Mouse (Mus musculus) forebrain, embryonic 16.5 days (tissue): ENCODE measurements around the gene Erf. TPM values are rescaled to one million over a fixed set of nuclear protein-coding genes. Genes with fewer than 3 reads are reported as not detected.

Source experiments
- ATAC-seq: fragments of 200-750 bp; cut with Nextera tagmentation; 2 replicates; pipeline ENCODE4 v1.8.0; 2017; ENCODE audit warnings: mild to moderate bottlenecking, moderate library complexity
- H3K27ac ChIP-seq: fragments of 300-500 bp; sonication (generic); 2 replicates; pipeline ENCODE4 v1.5.1; 2014; ENCODE audit warnings: low read length, control low read depth
- H3K27me3 ChIP-seq: fragments of 300-500 bp; sonication (generic); replicated peaks from 2 replicates; pipeline ENCODE4 v1.6.1; 2014; ENCODE audit warnings: low read length; ENCODE audit not compliant: control insufficient read depth, insufficient read depth
- H3K36me3 ChIP-seq: fragments of 300-500 bp; sonication (generic); 2 replicates; pipeline ENCODE4 v1.6.1; 2014; ENCODE audit not compliant: control insufficient read depth, insufficient read depth
- H3K4me1 ChIP-seq: fragments of 300-500 bp; sonication (generic); replicated peaks from 2 replicates; pipeline ENCODE4 v1.6.1; 2014; ENCODE audit warnings: low read length; ENCODE audit not compliant: control insufficient read depth, insufficient read depth
- H3K4me2 ChIP-seq: fragments of 300-500 bp; sonication (generic); 2 replicates; pipeline ENCODE4 v1.6.1; 2014; ENCODE audit warnings: mild to moderate bottlenecking, low read length, control low read depth
- H3K4me3 ChIP-seq: fragments of 300-500 bp; sonication (generic); replicated peaks from 2 replicates; pipeline ENCODE4 v1.5.1; 2014; ENCODE audit warnings: mild to moderate bottlenecking, low read length, control low read depth
- H3K9ac ChIP-seq: fragments of 300-500 bp; sonication (generic); replicated peaks from 2 replicates; pipeline ENCODE4 v1.6.1; 2014; ENCODE audit warnings: low read depth, low read length, control low read depth
- H3K9me3 ChIP-seq: fragments of 300-500 bp; sonication (generic); 2 replicates; pipeline ENCODE4 v1.6.1; 2016; ENCODE audit warnings: low read length; ENCODE audit not compliant: control insufficient read depth
- WGBS: fragments of 180-500 bp; shearing (Covaris S2); extraction: QIAGEN DNeasy Blood & Tissue Kit; methylation state at CpG from one replicate; pipeline ENCODE4 v1.1.7; 2014; 5-methylcytosine and 5-hydroxymethylcytosine counted together
- microRNA-seq: library from miRNA; unstranded; fragments of <30 nt; microRNA quantifications from one replicate; pipeline ENCODE4, GENCODE M21; 2017
- polyA plus RNA-seq: library from polyadenylated mRNA; unstranded; fragments of >200 nt; fragmentation: Nextera tagmentation; extraction: Ambion mirVana; gene quantifications from 2 replicates; pipeline ENCODE4 v1.2.1, GENCODE M21; 2015

The Erf gene
- polyA plus RNA-seq, 1 experiment from 2014 or later, result 4.8 TPM

GRCm38 (mm10) chr7:25206094-25206830 lies 44.3 kb downstream of the Erf start:
- Histone ChIP-seq H3K4me2 (no peak overlapping the region), H3K9me3 (no peaks in the 10 kb centered on the region), H3K27me3 (no peaks in the 10 kb centered on the region), H3K9ac (no peak overlapping the region), H3K27ac (no peak overlapping the region), H3K36me3 (peaks cover 15% of the 10 kb centered on the region), H3K4me3 (no peak overlapping the region), H3K4me1 (no peaks in the 10 kb centered on the region)
- 93% methylated on average over 16 of the region's 16 CpGs for WGBS
- no peak for ATAC-seq

GRCm38 (mm10) chr7:25205355-25206093 lies 45.0 kb downstream of the Erf start:
- Histone ChIP-seq H3K36me3 (peaks cover 13% of the 10 kb centered on the region), H3K4me3 (no peak overlapping the region), H3K27ac (no peak overlapping the region), H3K27me3 (no peaks in the 10 kb centered on the region), H3K9ac (no peak overlapping the region), H3K9me3 (no peaks in the 10 kb centered on the region), H3K4me2 (no peak overlapping the region), H3K4me1 (no peaks in the 10 kb centered on the region)
- ATAC-seq, result no peak
- 85% methylated on average over 16 of the region's 16 CpGs for WGBS

GRCm38 (mm10) chr7:25203624-25204023 lies 46.9 kb downstream of the Erf start:
- WGBS, result 88% methylated on average over 20 of the region's 20 CpGs
- no peak overlapping the region for H3K4me3 ChIP-seq
- H3K9me3 ChIP-seq, result peaks cover 4% of the 10 kb centered on the region; the same call in 1 of the 2 replicates
- H3K4me2 ChIP-seq, result no peak overlapping the region
- no peak for ATAC-seq
- H3K9ac ChIP-seq, result no peak overlapping the region
- no peaks in the 10 kb centered on the region for H3K27me3 ChIP-seq
- H3K27ac ChIP-seq, result no peak overlapping the region
- peaks cover 17% of the 10 kb centered on the region; the same call in 1 of the 2 replicates for H3K36me3 ChIP-seq
- no peaks in the 10 kb centered on the region for H3K4me1 ChIP-seq

- H3K4me3 ChIP-seq, result no peak overlapping the region
- 58% methylated on average over 10 of the region's 10 CpGs for WGBS
- H3K9me3 ChIP-seq, result peaks cover 4% of the 10 kb centered on the region; the same call in 1 of the 2 replicates
- H3K9ac ChIP-seq, result no peak overlapping the region
- H3K36me3 ChIP-seq, result peaks cover 7% of the 10 kb centered on the region; the same call in 1 of the 2 replicates
- ATAC-seq, result no peak
- no peak overlapping the region for H3K27ac ChIP-seq
- H3K4me1 ChIP-seq, result no peaks in the 10 kb centered on the region
- no peak overlapping the region for H3K4me2 ChIP-seq
- no peaks in the 10 kb centered on the region for H3K27me3 ChIP-seq
These were observed 53.1 kb downstream of the Erf start for GRCm38 (mm10) chr7:25197384-25198018.

GRCm38 (mm10) chr7:25196107-25196506 lies 54.5 kb downstream of the Erf start:
- Histone ChIP-seq H3K36me3 (0 out of 2 replicates have a peak, but pooled peaks cover 5% of the 10 kb centered on the region), H3K27me3 (no peaks in the 10 kb centered on the region), H3K4me1 (no peaks in the 10 kb centered on the region), H3K9ac (no peak overlapping the region), H3K4me2 (no peak overlapping the region), H3K27ac (no peak overlapping the region), H3K9me3 (peaks cover 4% of the 10 kb centered on the region; the same call in 1 of the 2 replicates), H3K4me3 (no peak overlapping the region)
- ATAC-seq, result no peak
- 85% methylated on average over 9 of the region's 9 CpGs for WGBS

GRCm38 (mm10) chr7:25195148-25195547 lies 55.4 kb downstream of the Erf start:
- H3K9ac ChIP-seq, result no peak overlapping the region
- no peak for ATAC-seq
- peaks cover 4% of the 10 kb centered on the region; the same call in 1 of the 2 replicates for H3K9me3 ChIP-seq
- no peaks in the 10 kb centered on the region for H3K27me3 ChIP-seq
- 0 out of 2 replicates have a peak, but pooled peaks cover 5% of the 10 kb centered on the region for H3K36me3 ChIP-seq
- no peak overlapping the region for H3K4me3 ChIP-seq
- no peaks in the 10 kb centered on the region for H3K4me1 ChIP-seq
- H3K27ac ChIP-seq, result no peak overlapping the region
- WGBS, result 64% methylated on average over 3 of the region's 3 CpGs
- H3K4me2 ChIP-seq, result no peak overlapping the region

Small RNA genes within 50 kb of the gene (microRNA-seq; reads per million reads assigned to microRNA genes)
- not detected for gene Mir7048

Other genes starting within 250 kb of the Erf start
- 227 and 278 TPM in 2 replicates for gene Atp1a3, start 244.8 kb downstream of the Erf start, polyA plus RNA-seq
- 10.4 and 16.9 TPM in 2 replicates for gene Grik5, start 178.4 kb downstream of the Erf start, polyA plus RNA-seq
- gene Zfp574, start 178.2 kb downstream of the Erf start, polyA plus RNA-seq, result 36.6 and 38.4 TPM in 2 replicates
- gene Pou2f2, start 71.0 kb downstream of the Erf start, polyA plus RNA-seq, result 10.6 and 17.0 TPM in 2 replicates
- gene Dedd2, start 30.1 kb downstream of the Erf start, polyA plus RNA-seq, result 14.7 and 15.0 TPM in 2 replicates
- 1.8 and 1.9 TPM in 2 replicates for gene Zfp526, start 29.3 kb downstream of the Erf start, polyA plus RNA-seq
- gene Gsk3a, start 12.9 kb downstream of the Erf start, polyA plus RNA-seq, result 14.9 and 17.1 TPM in 2 replicates
- 42.2 and 48.0 TPM in 2 replicates for gene Cic, start 16.9 kb upstream of the Erf start, polyA plus RNA-seq
- 499 and 556 TPM in 2 replicates for gene Pafah1b3, start 47.2 kb upstream of the Erf start, polyA plus RNA-seq
- 1.4 and 2.2 TPM in 2 replicates for gene Prr19, start 50.6 kb upstream of the Erf start, polyA plus RNA-seq
- gene Tmem145, start 55.3 kb upstream of the Erf start, polyA plus RNA-seq, result 24.5 and 41.2 TPM in 2 replicates
- gene Megf8, start 66.4 kb upstream of the Erf start, polyA plus RNA-seq, result 22.6 and 25.0 TPM in 2 replicates
- gene Cnfn, start 119.0 kb upstream of the Erf start, polyA plus RNA-seq, result 0.50 TPM in 1 of 2 replicates, not detected in the other
- 17.7 and 18.5 TPM in 2 replicates for gene Lipe, start 147.9 kb upstream of the Erf start, polyA plus RNA-seq
- 0.34 and 0.96 TPM in 2 replicates for gene Cxcl17, start 162.1 kb upstream of the Erf start, polyA plus RNA-seq
- 0.96 and 1.1 TPM in 2 replicates for gene Ceacam1, start 226.8 kb upstream of the Erf start, polyA plus RNA-seq